Mouse (Mus musculus): ENCODE results near the gene Zfp791.

GRCm38 (mm10) chr8:85132335-85132734 is 9.4 kb upstream of the Zfp791 start:
- TF ChIP-seq CTCF (IDR thresholded peaks at IDR 0.05) (no peak), POLR2A (IDR thresholded peaks at IDR 0.05; ENCODE audit: insufficient read depth, low read depth, low read length) (no peak), EP300 (IDR thresholded peaks at IDR 0.05; ENCODE audit: insufficient read depth, low read depth, low read length) (no peak)
